Mouse (Mus musculus) left cerebral cortex, adult 8-10 months (tissue): ENCODE measurements around the gene Faim2. TPM values are rescaled to one million over a fixed set of nuclear protein-coding genes. Genes with fewer than 3 reads are reported as not detected.

ENCODE experiments used
- DNase-seq, 2 experiments: peaks; one replicate each; pipeline ENCODE4 v3.0.0; 2022; ENCODE audit warnings: low spot score in 2 of 2
- total RNA-seq, 4 experiments: library from RNA; stranded (reverse); gene quantifications; 2 replicates each; pipeline ENCODE4 v1.2.4; 2022

The Faim2 gene
- total RNA-seq, 4 experiments from 2014 or later = 421 to 457 (median 452) TPM

DNA sequence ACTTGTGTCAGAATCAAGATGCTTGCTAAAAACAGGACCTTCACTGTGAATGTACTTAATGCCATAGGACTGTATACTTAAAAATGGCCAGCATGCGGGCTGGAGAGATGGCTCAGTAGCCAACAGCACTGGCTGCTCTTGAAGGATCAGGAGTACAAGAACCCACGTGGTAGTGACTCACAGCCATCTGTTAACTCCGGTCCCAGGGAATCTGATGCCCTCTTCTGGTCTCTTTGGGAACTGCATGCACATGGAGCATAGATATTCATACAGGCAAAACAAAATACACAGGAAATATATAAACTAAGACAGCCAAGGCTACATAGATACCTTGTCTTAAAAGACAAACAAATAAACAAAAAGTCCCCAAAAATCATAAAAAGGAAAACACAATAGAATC lies 58.9 kb downstream of the Faim2 start:
- peak; percentile 36 to 70 for DNase-seq

DNA sequence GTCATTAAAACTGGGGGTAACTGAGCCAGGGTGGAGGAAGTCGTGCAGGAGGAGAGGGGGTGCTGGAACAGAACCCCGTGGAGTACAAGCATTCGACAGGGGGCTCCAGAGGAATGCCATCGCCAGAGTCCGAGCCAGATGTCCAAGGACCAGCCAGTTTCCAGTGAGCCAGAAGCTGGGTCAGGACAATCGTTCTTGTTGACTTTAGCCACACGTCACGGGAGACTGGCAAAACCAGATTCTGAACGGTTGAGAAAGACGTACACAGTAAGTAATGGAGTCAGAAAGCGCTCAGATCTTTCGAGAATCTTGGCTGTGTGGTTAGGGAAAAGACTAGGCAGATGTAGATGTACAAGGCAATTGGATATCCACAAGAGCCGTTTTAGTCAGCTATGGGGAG lies 64.8 kb downstream of the Faim2 start:
- DNase-seq = no peak

DNA sequence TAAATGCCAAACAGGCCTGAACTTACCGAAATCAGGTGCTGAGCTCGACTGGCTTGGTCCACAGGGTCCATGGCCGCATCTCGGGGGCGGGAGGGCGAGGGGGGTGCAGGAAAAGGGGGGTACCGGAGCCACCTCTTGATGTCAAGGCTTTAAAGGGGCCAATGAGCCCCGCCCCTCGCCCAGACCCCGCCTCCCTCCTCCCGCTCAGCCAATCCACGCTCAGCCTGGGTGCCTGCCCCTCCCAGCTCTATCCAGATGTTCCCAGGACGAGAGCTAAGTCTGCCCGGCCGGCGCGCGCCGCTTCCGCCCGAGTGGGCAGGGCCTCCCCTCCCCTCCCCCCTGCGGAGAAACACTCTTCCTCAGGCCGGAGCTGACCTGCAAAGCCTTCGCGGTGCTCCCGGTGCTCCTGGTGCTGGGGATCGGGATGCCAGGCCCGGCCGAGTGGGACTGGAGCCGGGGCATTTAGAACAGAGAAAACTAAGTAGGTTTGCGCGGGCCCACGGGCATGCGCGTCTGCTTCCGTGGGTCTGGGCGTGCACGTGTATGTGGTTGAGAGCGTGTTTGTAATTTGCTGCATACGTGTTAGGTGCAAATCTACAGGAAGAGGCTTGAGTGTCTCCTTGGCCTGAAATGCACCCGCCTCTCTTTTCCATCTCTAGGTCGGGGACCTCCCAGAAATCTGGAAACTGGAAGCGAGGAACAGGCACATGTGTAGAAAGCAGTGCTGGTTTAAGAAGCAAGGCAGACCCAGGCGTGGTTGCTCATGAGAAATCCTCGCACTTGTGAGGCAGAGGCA lies 70.2 kb downstream of the Faim2 start, which contains the start of gene Nckap5l:
Gene Nckap5l, minus strand, starts transcription at position 143 of the 796 bp plus-strand sequence.
- peak; percentile 74 to 87 for DNase-seq

DNA sequence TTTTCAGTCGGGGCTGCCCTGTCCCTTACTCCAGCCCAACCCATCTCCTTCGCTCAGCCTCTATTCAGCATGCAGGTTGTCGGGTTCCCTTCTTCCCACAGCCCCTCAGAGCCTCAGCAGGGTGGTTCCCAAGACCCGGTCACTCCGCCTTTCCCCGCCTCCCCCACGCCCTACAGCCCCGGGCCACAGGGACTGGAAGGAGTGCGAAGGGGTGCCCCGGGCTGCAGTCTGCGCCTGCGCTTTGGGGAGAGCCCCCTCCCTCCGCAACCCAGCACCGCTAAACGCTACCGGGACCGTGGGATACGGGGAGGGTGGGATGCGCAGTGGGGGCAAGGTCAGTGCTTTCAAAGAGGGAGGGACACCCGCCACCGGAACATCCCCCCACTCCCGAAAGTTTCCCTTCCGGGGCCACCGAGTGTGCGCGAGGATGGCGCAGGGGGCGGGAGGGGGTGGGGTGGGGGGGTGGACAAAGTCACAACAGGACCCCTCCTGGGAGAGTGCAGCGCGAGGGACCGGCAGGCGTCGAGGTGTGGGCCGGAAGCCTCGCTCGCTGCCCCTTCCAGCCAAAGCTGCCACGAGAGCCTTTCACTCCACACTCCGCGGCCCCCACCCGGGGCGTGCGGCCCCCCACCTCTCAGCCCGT lies 70.9 kb downstream of the Faim2 start:
- DNase-seq = no peak

DNA sequence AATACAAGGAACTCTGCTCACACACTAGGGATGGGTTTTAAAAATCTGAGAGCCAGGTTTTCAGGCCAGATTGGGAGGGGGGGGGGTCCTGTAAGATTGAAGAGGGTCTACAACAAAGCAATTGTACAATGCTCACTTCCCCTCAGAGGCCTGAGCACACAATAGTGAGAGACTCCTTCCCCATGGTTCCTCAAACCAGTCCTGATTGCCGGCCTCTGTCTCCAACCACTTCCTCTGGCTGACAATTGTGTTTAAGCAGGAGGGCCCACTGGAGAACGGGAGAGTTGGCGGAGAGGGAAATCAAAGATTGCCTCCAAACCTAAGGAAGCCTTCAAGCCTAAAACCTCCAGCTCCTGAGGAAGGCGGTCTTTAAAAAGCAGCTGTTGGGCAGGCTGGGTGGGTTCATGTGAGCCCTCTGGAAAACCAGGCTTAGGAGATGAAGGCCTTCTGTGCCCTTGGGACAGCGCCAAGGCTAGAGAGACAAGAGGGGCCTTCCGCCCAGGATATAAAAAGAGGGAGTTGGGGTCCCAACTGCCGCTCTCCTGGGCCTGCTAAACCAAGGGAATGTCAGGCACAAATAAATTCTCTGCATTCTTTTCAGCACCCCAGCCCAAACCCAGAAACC lies 71.5 kb downstream of the Faim2 start:
- no peak for DNase-seq

DNA sequence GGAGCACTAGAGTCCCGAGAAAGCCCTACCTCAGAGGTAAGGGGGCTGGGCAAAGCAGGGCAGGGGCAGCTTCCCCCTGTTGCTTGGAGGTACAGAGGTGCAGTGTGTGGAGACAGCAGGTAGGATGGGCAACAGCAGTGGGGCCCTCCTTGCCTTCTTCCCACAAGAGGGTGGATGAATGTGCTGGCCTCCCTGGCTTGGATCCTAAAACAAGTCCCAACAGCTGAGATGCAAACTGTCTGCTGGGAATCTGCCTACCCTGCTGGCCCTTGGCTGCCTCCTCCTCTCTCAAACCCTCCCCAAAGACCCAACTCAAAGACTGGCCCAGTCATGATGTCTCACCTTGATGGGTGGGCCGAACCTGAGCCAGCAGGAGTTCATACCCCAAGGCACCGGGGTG lies 72.5 kb downstream of the Faim2 start:
- no peak for DNase-seq

DNA sequence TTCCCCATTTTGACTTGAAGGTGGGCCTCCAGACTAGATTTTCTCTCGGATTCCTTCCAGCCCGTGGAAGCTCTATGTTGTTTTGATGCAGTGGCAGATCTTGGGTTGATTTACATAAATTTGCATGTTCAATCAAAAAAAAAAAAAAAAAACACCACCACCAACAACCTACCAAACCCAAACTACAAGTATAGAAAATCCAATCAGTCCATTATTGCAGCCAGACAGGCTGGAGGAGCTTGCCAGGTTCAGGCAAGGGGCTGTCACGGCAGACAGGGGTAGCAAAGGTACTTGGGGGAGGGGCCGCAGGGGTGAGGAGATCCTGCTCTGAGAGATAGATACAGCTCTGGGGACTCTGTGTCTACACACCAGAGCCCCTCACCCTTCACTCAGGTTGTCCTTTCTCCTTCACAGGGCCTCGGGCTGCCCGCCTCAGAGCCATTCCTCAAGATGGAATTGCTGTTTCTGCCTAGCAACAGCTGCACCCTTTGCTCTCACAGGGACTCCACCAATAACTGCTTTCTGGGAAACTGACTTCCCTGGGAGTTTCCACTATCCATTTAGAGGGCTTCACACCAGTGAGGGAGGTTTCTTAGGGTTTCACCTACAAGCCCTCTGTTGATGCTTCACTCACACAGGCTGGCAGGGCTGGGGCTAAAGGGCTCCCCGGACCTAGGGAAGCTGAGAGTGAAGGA lies 73.2 kb downstream of the Faim2 start:
- no peak for DNase-seq

DNA sequence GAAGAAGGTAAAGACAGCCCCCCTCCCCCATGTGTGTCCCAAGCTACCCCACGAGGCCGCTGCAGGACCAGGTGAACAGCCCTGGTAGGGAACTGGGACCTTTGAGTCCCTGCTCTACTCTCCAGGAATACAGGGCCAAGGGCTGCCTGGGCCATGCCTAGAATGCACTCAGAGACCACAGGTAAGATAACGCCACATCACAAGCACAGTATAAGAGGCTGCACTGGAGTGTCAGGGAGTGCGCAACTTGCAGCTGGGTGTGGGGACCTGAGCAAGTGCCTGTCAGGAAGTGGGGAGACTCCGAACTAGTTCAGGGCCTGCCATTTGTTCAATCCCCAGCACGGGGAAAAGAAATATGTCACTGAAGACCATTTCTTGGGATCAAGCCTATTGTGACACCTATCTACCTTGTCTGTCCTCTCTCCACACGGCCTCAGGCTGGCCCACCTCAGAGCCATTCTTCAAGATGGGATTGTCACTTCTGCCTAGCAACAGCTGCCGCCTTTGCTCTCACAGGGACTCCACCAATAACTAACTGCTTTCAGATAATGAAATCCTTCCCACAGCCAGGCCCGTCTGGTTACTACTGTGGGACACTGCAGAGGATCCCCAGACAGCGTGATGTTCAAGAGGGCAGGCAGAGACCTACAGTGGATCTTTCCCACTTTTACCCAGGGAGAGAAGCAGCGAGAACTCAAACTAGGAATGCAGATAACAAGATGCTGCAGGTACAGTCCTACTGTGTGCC lies 74.6 kb downstream of the Faim2 start:
- no peak for DNase-seq

DNA sequence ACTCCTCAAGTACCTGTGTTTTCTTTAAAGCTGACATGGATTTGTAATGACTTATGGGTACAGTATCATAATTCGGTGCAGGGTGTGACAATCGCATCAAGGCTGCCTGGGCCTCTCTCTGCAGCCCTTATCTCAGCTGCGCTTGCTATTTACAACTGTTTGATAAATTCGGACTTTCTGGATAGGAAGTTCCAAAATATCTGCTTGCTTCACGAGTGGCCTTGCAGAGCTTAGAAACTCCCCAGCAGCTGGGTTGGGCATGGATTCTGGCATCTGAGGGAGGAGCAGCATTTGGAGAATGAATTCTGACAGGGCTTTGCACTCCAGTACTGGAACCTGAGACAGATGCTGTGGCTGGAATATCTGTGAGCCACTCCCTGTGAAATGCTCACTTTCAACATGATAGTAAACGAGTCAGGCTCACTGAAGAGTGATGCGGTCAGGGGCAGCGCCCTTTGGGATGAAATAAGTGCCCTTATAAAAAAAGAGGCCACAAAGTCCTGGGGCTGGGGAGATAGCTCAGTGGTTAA lies 78.1 kb downstream of the Faim2 start:
- DNase-seq = no peak

DNA sequence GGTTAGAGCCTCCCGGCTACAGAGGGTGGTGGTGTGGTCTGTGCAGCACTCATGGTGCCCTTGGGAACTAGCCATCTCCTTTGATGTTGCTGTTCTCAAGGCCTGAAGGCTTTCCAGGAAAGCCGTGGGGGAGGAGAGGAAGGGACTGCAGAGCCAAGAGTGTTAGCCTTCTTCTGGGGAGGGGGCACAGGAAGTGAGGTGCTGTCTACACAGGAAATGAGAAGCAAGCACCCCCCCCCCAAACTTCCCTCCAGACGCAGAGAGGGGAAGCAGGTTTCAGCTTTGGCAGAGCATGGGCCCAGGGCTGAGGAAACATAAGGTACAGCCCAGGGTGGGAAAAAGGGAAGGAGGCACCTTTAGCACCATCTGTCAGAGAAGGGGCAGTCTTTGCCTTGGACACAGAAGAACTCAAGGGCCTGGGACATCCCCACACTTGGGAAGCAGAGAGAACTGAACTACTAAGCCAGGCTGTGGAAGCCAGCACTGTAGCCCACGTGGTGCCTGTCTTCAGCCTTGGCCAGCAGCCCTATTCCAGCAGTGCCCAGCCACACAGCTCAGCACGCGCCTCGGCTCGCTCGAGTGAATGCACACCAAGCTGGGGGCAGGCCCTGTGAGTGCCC lies 78.7 kb downstream of the Faim2 start:
- DNase-seq = no peak

Other genes with a start within 250 kb of the Faim2 start
- gene Prpf40b, start 233.1 kb downstream of the Faim2 start, total RNA-seq = 10 to 100 TPM; 87.9 to 95.7 (median 93.4) TPM
- 1 to 10 TPM in 3 of 4 experiments, under 1 TPM in 1; 0.58 to 2.1 (median 1.1) TPM for gene Fam186b, start 232.3 kb downstream of the Faim2 start, total RNA-seq
- 10 to 100 TPM; 10.7 to 14.2 (median 12.7) TPM for gene Fmnl3, start 157.7 kb downstream of the Faim2 start, total RNA-seq
- gene Tmbim6, start 135.3 kb downstream of the Faim2 start, total RNA-seq = 100 to 1,000 TPM; 336 to 365 (median 345) TPM
- gene Nckap5l, start 70.4 kb downstream of the Faim2 start, total RNA-seq = 10 to 100 TPM; 19.1 to 22.9 (median 19.5) TPM
- gene Bcdin3d, start 53.4 kb downstream of the Faim2 start, total RNA-seq = 1 to 10 TPM; 4.5 to 6.2 (median 6.2) TPM
- gene Aqp2, start 50.9 kb upstream of the Faim2 start, total RNA-seq = under 1 TPM in 1 of 4 experiments, not detected in 3; 0.39 TPM
- gene Aqp5, start 62.6 kb upstream of the Faim2 start, total RNA-seq = under 1 TPM in 3 of 4 experiments, not detected in 1; 0.35 to 0.51 (median 0.46) TPM
- 1 to 10 TPM in 2 of 4 experiments, under 1 TPM in 2; 0.42 to 1.1 (median 0.77) TPM for gene Aqp6, start 73.2 kb upstream of the Faim2 start, total RNA-seq
- 10 to 100 TPM in 2 of 4 experiments, 1 to 10 TPM in 2; 9.3 to 11.5 (median 10.2) TPM for gene Racgap1, start 123.5 kb upstream of the Faim2 start, total RNA-seq
- 10 to 100 TPM; 68.4 to 78.4 (median 74.8) TPM for gene Asic1, start 142.2 kb upstream of the Faim2 start, total RNA-seq
- 100 to 1,000 TPM; 152 to 159 (median 156) TPM for gene Smarcd1, start 174.0 kb upstream of the Faim2 start, total RNA-seq
- gene Gm17349, start 177.3 kb upstream of the Faim2 start, total RNA-seq = 1 to 10 TPM; 3.4 to 9.2 (median 4.9) TPM
- gene Gpd1, start 189.3 kb upstream of the Faim2 start, total RNA-seq = 10 to 100 TPM; 72.7 to 86.4 (median 80.4) TPM
- gene Cox14, start 197.5 kb upstream of the Faim2 start, total RNA-seq = 100 to 1,000 TPM; 113 to 131 (median 118) TPM
- gene Cers5, start 244.7 kb upstream of the Faim2 start, total RNA-seq = 10 to 100 TPM; 31.1 to 37.2 (median 33.9) TPM